Mouse (Mus musculus): Measurements from ENCODE around the gene Samd13.

Samd13 gene

DNA sequence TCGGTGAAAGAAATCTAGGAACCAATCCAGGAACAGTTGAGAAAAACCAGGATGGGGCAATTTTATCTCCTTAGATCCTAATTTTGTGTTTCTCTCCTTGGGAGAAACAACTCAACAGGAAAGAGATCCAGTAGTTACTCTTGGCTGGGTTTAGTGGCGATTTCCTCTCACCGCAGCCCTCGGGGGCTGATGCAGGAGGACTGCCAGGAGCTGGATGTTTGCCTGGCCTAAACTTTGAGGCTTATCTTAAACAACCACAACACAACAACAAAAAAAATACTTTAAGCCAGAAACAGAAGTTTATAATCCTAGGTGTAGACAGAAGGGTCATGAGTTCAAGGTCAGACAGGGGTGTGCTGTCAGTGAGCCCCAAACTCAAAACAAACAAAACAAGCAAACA, 73.6 kb downstream of the Samd13 start:
- DNase-seq (ENCODE audit: low spot score), result no peak

DNA sequence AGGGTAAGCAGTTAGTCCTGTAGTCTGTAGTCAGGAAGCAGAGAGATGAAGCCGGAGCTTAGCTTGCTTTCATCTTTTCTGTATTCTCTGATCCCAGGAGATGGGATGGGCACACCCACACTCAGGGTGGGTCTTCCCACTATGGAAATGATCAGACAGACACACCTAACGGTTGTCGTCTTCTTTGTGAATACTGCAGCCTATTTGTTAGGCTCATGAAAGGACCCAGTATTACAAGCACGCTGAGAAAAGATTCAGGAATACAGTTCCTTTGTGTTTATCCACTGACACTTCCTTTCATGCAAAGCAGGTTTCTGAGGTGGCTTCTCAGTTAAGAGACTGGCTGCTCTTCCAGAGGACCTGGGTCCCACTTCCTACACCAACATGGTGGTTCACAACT, 74.1 kb downstream of the Samd13 start:
- DNase-seq (ENCODE audit: low spot score), result no peak

GRCm38 (mm10) chr3:146610322-146610721, 75.1 kb downstream of the Samd13 start:
- DNase-seq (ENCODE audit: low spot score), result no peak

- no peak for DNase-seq (ENCODE audit: low spot score)
Observed at GRCm38 (mm10) chr3:146607368-146607767, 78.0 kb downstream of the Samd13 start.

- DNase-seq (ENCODE audit: low spot score), result no peak
Observed at GRCm38 (mm10) chr3:146604647-146605046, 80.7 kb downstream of the Samd13 start.

DNA sequence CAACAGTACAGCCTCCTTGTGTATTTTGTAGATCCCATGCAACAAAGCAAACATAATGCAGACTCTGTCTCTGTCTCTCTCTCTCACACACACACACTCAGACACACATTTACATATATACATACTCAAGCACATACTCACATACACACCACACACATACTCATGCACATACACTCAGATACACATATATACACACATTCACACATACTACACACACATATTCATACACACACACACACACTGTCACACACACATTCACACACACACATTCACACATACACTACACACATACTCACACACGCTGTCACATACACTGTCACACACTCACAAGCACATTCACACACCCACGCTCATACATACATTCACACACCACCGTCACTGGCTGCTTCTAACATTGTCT, 82.9 kb downstream of the Samd13 start:
- DNase-seq (ENCODE audit: low spot score), result no peak

GRCm38 (mm10) chr3:146601205-146601604, 84.2 kb downstream of the Samd13 start:
- DNase-seq (ENCODE audit: low spot score), result no peak

DNA sequence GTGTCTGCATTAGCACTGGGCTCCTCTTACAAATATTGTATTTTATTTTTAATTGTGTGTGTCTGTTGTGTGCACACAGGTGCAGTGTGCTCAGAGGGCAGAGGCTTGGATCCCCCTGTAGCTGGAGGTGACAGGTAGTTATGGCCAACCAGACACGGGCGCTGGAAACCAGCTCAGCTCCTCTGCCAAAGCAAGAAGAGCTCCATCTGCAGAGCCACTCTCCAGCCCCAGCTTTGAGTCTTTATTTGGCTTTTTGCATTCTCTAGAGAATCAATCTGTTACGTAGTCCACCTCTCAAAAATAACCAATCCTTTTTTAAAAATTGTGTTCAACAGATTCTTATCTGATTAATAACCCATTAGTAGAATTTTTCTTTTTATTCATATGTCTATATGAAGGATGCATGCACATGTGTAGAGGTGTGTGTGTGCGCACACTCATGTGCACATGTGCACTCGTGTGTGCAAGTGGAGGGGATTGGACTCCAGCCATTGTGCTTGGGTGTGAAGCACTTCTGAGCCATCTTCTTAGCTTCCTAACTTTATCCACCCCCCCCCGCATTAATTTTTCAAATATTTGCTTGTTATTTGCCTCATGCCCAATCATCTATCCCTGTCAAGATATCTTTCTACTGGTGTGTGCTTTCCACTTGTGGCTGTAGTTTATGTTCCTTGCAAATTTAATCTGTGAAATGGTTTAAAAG, 86.0 kb downstream of the Samd13 start:
- DNase-seq (ENCODE audit: low spot score), result no peak

DNA sequence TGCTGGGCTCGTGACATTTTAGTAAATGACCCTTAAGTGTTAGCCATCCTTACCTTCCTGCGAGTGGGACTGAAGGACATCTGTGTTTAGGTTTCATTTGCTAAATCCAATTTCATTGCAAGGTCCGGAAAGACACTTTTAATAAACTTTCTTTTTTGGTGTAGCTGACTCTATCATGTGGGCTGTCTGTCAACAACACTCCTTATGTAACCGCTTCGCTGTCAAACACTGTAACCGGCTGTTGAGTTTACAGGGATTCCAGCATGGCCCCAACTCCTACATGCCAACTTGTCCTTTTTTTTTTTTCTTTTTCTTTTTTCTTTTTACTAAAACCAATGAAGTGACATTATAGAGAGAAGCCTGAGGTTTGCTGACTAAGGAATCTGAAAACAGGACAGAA, 87.0 kb downstream of the Samd13 start:
- DNase-seq (ENCODE audit: low spot score), result no peak

GRCm38 (mm10) chr3:146596864-146597263, 88.5 kb downstream of the Samd13 start:
- DNase-seq (ENCODE audit: low spot score), result no peak

GRCm38 (mm10) chr3:146596387-146596786, 89.0 kb downstream of the Samd13 start:
- DNase-seq (ENCODE audit: low spot score), result no peak

- DNase-seq (ENCODE audit: low spot score), result no peak
Observed at GRCm38 (mm10) chr3:146595440-146595839, 90.0 kb downstream of the Samd13 start.
